In genomic region chr2:52420001-52420710, GRCm38 (mm10) we compare ENCODE assay signal across 23 mouse cellular contexts. TPM values are rescaled to one million over a fixed set of nuclear protein-coding genes. Genes with fewer than 3 reads are reported as not detected.
DNase-seq lines count a peak whose midpoint lies in the region; ATAC-seq and TF ChIP-seq lines count a peak whose summit lies in the region.
"Had no signal": no experiment of that assay in that cellular context is flagged by ENCODE, and none has a peak within 500 bp of the region (broad histone marks: within the 10 kb centered on the region; RNA-seq: fewer than 3 reads in every experiment).

No protein-coding gene starts in this region.

- peak overlapping the region; percentile 24; the same call in 1 of the 2 replicates for H3K4me2 ChIP-seq in heart, embryonic 13.5 days
- no peak overlapping the region; the same call in 1 of the 2 replicates for H3K4me2 ChIP-seq in intestine, postnatal 0 days (replicated peaks; ENCODE audit: low read depth)
- peak overlapping the region; percentile 89 for H3K4me2 ChIP-seq in liver, embryonic 15.5 days
- H3K4me2 ChIP-seq: hindbrain, embryonic 12.5 days; lung, embryonic 15.5 days had no signal

- no peak overlapping the region for H3K27ac ChIP-seq in heart, embryonic 13.5 days (replicated peaks)
- H3K27ac ChIP-seq in intestine, postnatal 0 days (ENCODE audit: low read depth, low read length), result peak overlapping the region; percentile 82
- 0 out of 2 replicates have a peak overlapping the region, but pooled peaks have one; percentile 49 for H3K27ac ChIP-seq in liver, embryonic 15.5 days (replicated peaks)
- H3K27ac ChIP-seq: hindbrain, embryonic 12.5 days; hindbrain, postnatal 0 days; lung, embryonic 15.5 days; macrophage had no signal

- DNase-seq in heart, adult 18-20 months, result no peak
- peak; percentile 57 for DNase-seq in induced T-regulatory cell, adult 2 months (ENCODE audit: low read depth)
- DNase-seq in Muller cell, postnatal 12 days (ENCODE audit: inconsistent ontology term), result no peak
- DNase-seq in thymus, postnatal 10 days (ENCODE audit: low spot score in 2 of 2), result no peak
- DNase-seq in layer of hippocampus, adult 11-12 months (ENCODE audit: low spot score), result no peak
- DNase-seq: adrenal gland, postnatal 14 days; cerebellum, postnatal 10 days; kidney, adult 18-20 months; kidney, postnatal 36 days; left cerebral cortex, postnatal 4 days; midbrain, embryonic 14.5 days; right cerebral cortex, postnatal 14 days had no signal

- peaks cover 57% of the 10 kb centered on the region for H3K4me1 ChIP-seq in heart, embryonic 13.5 days
- 0 out of 2 replicates have a peak, but pooled peaks cover 3% of the 10 kb centered on the region for H3K4me1 ChIP-seq in intestine, postnatal 0 days (replicated peaks; ENCODE audit: control insufficient read depth, insufficient read depth, low read length)
- H3K4me1 ChIP-seq in liver, embryonic 15.5 days (replicated peaks), result peaks cover 56% of the 10 kb centered on the region

- no peak overlapping the region for H3K4me3 ChIP-seq in heart, embryonic 13.5 days
- no peak overlapping the region for H3K4me3 ChIP-seq in intestine, postnatal 0 days (ENCODE audit: low read depth, low read length)
- no peak overlapping the region for H3K4me3 ChIP-seq in liver, embryonic 15.5 days (replicated peaks)
- H3K4me3 ChIP-seq: erythroblast, embryonic 14.5 days; heart, embryonic 15.5 days; hindbrain, embryonic 12.5 days; lung, embryonic 15.5 days had no signal

- H3K9ac ChIP-seq in heart, embryonic 13.5 days, result peak overlapping the region; percentile 3; the same call in 1 of the 2 replicates
- H3K9ac ChIP-seq in intestine, postnatal 0 days (ENCODE audit: low read depth, low read length), result no peak overlapping the region
- no peak overlapping the region for H3K9ac ChIP-seq in liver, embryonic 15.5 days
- H3K9ac ChIP-seq: heart, embryonic 15.5 days; hindbrain, embryonic 12.5 days; lung, embryonic 15.5 days had no signal

- H3K9me3 ChIP-seq in heart, embryonic 13.5 days, result peaks cover 5% of the 10 kb centered on the region; the same call in 1 of the 2 replicates
- no peaks in the 10 kb centered on the region for H3K9me3 ChIP-seq in intestine, postnatal 0 days (ENCODE audit: control insufficient read depth)
- H3K9me3 ChIP-seq in liver, embryonic 15.5 days (replicated peaks), result no peaks in the 10 kb centered on the region
- H3K9me3 ChIP-seq: heart, embryonic 15.5 days; lung, embryonic 15.5 days had no signal

- peaks cover 24% of the 10 kb centered on the region for H3K36me3 ChIP-seq in heart, embryonic 13.5 days
- peaks cover 10% of the 10 kb centered on the region; the same call in 1 of the 2 replicates for H3K36me3 ChIP-seq in intestine, postnatal 0 days (ENCODE audit: control insufficient read depth, insufficient read depth)
- peaks cover 17% of the 10 kb centered on the region for H3K36me3 ChIP-seq in liver, embryonic 15.5 days (replicated peaks)

- no peak for TF ChIP-seq CTCF in intestine, postnatal 0 days (IDR thresholded peaks at IDR 0.05; ENCODE audit: low read depth)

- no peaks in the 10 kb centered on the region for H3K27me3 ChIP-seq in heart, embryonic 13.5 days (replicated peaks)
- no peaks in the 10 kb centered on the region for H3K27me3 ChIP-seq in intestine, postnatal 0 days (replicated peaks; ENCODE audit: control insufficient read depth, insufficient read depth, low read length)
- H3K27me3 ChIP-seq in liver, embryonic 15.5 days, result no peaks in the 10 kb centered on the region
- H3K27me3 ChIP-seq: CH12.LX; heart, embryonic 15.5 days; hindbrain, embryonic 12.5 days; lung, embryonic 15.5 days had no signal

- ATAC-seq in heart, embryonic 13.5 days (ENCODE audit: extremely low read depth, insufficient number of reproducible peaks, low FRiP score, low TSS enrichment), result no peak
- ATAC-seq in intestine, postnatal 0 days, result peak; percentile 74
- no peak for ATAC-seq in liver, embryonic 15.5 days (ENCODE audit: insufficient read depth)
- ATAC-seq: forebrain, embryonic 16.5 days; hindbrain, postnatal 0 days had no signal

- 70% methylated on average over 7 of the region's 7 CpGs for WGBS in heart, embryonic 13.5 days
- WGBS in intestine, postnatal 0 days, result 52% methylated on average over 7 of the region's 7 CpGs
- WGBS in liver, embryonic 15.5 days (ENCODE audit: insufficient replicate concordance), result 80% methylated on average over 7 of the region's 7 CpGs

RNA-seq across cellular contexts. Expression of gene Arl5a, which starts 4.5 kb away (rescaled TPM):
- polyA plus RNA-seq in heart, embryonic 13.5 days (2015; fragmentation: Nextera tagmentation; extraction: Ambion mirVana), result 47.2 and 51.4 TPM in 2 replicates
- total RNA-seq in heart, adult 18-20 months (2021), result 10 to 100 TPM; 35.8 to 35.9 TPM
- 27.4 and 31.1 TPM in 2 replicates for polyA plus RNA-seq in intestine, postnatal 0 days (2015; fragmentation: Nextera tagmentation; extraction: Ambion mirVana)
- 23.6 and 25.2 TPM in 2 replicates for polyA plus RNA-seq in liver, embryonic 15.5 days (2015; fragmentation: Nextera tagmentation; extraction: Ambion mirVana)

RNA-seq across cellular contexts. Expression of gene Neb, which starts 41.9 kb away (rescaled TPM):
- polyA plus RNA-seq in heart, embryonic 13.5 days (2015; fragmentation: Nextera tagmentation; extraction: Ambion mirVana), result 2.0 and 4.0 TPM in 2 replicates
- 1 to 10 TPM; 5.7 to 7.3 TPM for total RNA-seq in heart, adult 18-20 months (2021)
- 0.10 and 0.17 TPM in 2 replicates for polyA plus RNA-seq in intestine, postnatal 0 days (2015; fragmentation: Nextera tagmentation; extraction: Ambion mirVana)
- polyA plus RNA-seq in liver, embryonic 15.5 days (2015; fragmentation: Nextera tagmentation; extraction: Ambion mirVana), result 6.0 and 9.2 TPM in 2 replicates
- polyA plus RNA-seq: erythroblast, embryonic 14.5 days had no signal
